Mouse (Mus musculus) retina, adult 2 months (tissue): ENCODE data around the gene Dnajb12.

Experiments used
- DNase-seq: peaks from one replicate; pipeline ENCODE4 v3.0.0-alpha.2; 2012; ENCODE audit warnings: low read depth, low spot score

Gene Dnajb12

GRCm38 (mm10) chr10:59919494-59920181, 40.3 kb downstream of the Dnajb12 start:
- DNase-seq, result no peak

GRCm38 (mm10) chr10:59920485-59920809, 41.1 kb downstream of the Dnajb12 start:
- DNase-seq, result no peak

GRCm38 (mm10) chr10:59920810-59921681, 41.7 kb downstream of the Dnajb12 start:
- no peak for DNase-seq

- no peak for DNase-seq
Measured at GRCm38 (mm10) chr10:59923493-59923892, 44.1 kb downstream of the Dnajb12 start.

GRCm38 (mm10) chr10:59924305-59924704, 44.9 kb downstream of the Dnajb12 start:
- no peak for DNase-seq

GRCm38 (mm10) chr10:59929205-59929604, 49.8 kb downstream of the Dnajb12 start:
- no peak for DNase-seq

- DNase-seq, result no peak
Measured at GRCm38 (mm10) chr10:59930996-59931395, 51.6 kb downstream of the Dnajb12 start.

- DNase-seq, result no peak
Measured at GRCm38 (mm10) chr10:59932521-59932920, 53.2 kb downstream of the Dnajb12 start.

GRCm38 (mm10) chr10:59934039-59934438, 54.7 kb downstream of the Dnajb12 start:
- no peak for DNase-seq

- no peak for DNase-seq
Measured at GRCm38 (mm10) chr10:59936058-59936856, 56.9 kb downstream of the Dnajb12 start.

- no peak for DNase-seq
Measured at GRCm38 (mm10) chr10:59938662-59939061, 59.3 kb downstream of the Dnajb12 start.

- DNase-seq, result no peak
Measured at GRCm38 (mm10) chr10:59939081-59939480, 59.7 kb downstream of the Dnajb12 start.

- DNase-seq, result no peak
Measured at GRCm38 (mm10) chr10:59942281-59942846, 63.0 kb downstream of the Dnajb12 start.

- no peak for DNase-seq
Measured at GRCm38 (mm10) chr10:59942847-59943420, 63.6 kb downstream of the Dnajb12 start.

GRCm38 (mm10) chr10:59943421-59943989, 64.1 kb downstream of the Dnajb12 start:
- DNase-seq, result no peak

- no peak for DNase-seq
Measured at GRCm38 (mm10) chr10:59945416-59945815, 66.1 kb downstream of the Dnajb12 start.

GRCm38 (mm10) chr10:59946362-59946761, 67.0 kb downstream of the Dnajb12 start:
- no peak for DNase-seq

- no peak for DNase-seq
Measured at GRCm38 (mm10) chr10:59947296-59948073, 68.1 kb downstream of the Dnajb12 start.

- no peak for DNase-seq
Measured at GRCm38 (mm10) chr10:59948363-59949254, 69.3 kb downstream of the Dnajb12 start.
